Mouse (Mus musculus) neural tube, embryonic 13.5 days (tissue): ENCODE measurements at regions not wholly inside any gene's neighbourhood (a gene's known extent, or its start where the extent isn't known, plus 50 kb on each side); places are given as distances from the start of the nearest gene placed in this dataset.
A peak's percentile ranks its signal among the peaks of the same experiment; 100 is the strongest.

Experiments
- ATAC-seq: fragments of 200-750 bp; cut with Nextera tagmentation; 2 replicates; pipeline ENCODE4 v1.8.0; 2017; ENCODE audit warnings: low read depth, mild to moderate bottlenecking, moderate TSS enrichment, moderate library complexity
- H3K27ac ChIP-seq: fragments of 300-500 bp; sonication (generic); replicated peaks from 2 replicates; pipeline ENCODE4 v1.5.1; 2015; ENCODE audit warnings: moderate library complexity, mild to moderate bottlenecking, inconsistent platforms
- H3K27me3 ChIP-seq: fragments of 300-500 bp; sonication (generic); 2 replicates; pipeline ENCODE4 v1.6.1; 2015; ENCODE audit warnings: mild to moderate bottlenecking, inconsistent platforms
- H3K36me3 ChIP-seq: fragments of 300-500 bp; sonication (generic); 2 replicates; pipeline ENCODE4 v1.6.1; 2015; ENCODE audit warnings: mild to moderate bottlenecking, inconsistent platforms
- H3K4me1 ChIP-seq: fragments of 300-500 bp; sonication (generic); replicated peaks from 2 replicates; pipeline ENCODE4 v1.6.1; 2015; ENCODE audit warnings: inconsistent platforms
- H3K4me2 ChIP-seq: fragments of 300-500 bp; sonication (generic); 2 replicates; pipeline ENCODE4 v1.6.1; 2015; ENCODE audit warnings: inconsistent platforms, mild to moderate bottlenecking, moderate library complexity
- H3K4me3 ChIP-seq: fragments of 300-500 bp; sonication (generic); 2 replicates; pipeline ENCODE4 v1.5.1; 2015; ENCODE audit warnings: mild to moderate bottlenecking, inconsistent platforms
- H3K9ac ChIP-seq: fragments of 300-500 bp; sonication (generic); 2 replicates; pipeline ENCODE4 v1.6.1; 2015; ENCODE audit warnings: moderate library complexity, mild to moderate bottlenecking, inconsistent platforms
- H3K9me3 ChIP-seq: fragments of 300-500 bp; sonication (generic); 2 replicates; pipeline ENCODE4 v1.6.1; 2016; ENCODE audit warnings: inconsistent platforms
- WGBS: fragments of 180-500 bp; shearing (Covaris S2); methylation state at CpG from one replicate; pipeline ENCODE4 v1.1.7; 2015; 5-methylcytosine and 5-hydroxymethylcytosine counted together

DNA sequence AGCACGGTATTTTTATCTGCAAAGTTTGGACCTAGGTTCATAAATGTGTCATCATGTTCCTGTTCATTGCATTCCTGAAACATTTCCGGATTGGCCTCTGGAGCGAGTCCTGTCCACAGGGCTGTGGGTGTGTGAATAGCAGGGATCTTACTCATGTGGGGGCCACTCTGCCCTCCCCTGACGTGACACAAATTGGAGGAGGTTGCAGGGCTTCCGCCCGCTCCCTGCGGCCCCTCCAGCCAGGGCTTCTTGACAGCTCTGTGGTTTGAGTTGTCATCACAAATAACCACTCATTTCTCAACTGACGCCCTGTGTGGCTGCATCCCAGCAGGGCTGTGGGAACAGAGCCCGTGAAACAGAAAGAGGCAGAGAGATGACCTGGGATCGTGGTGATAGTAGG, 619.9 kb upstream of the Sall1 start:
- Histone ChIP-seq H3K4me2 (no peak overlapping the region), H3K4me3 (no peak overlapping the region)
- no peak for ATAC-seq

GRCm38 (mm10) chr8:89658998-89659944, 615.3 kb upstream of the Sall1 start:
- H3K36me3 ChIP-seq, result no peaks in the 10 kb centered on the region
- no peak overlapping the region for H3K9ac ChIP-seq
- no peak overlapping the region for H3K27ac ChIP-seq
- peaks cover 45% of the 10 kb centered on the region for H3K27me3 ChIP-seq
- 0 out of 2 replicates have a peak overlapping the region, but pooled peaks have one; percentile 1 for H3K4me2 ChIP-seq
- H3K4me1 ChIP-seq, result peaks cover 17% of the 10 kb centered on the region
- no peak for ATAC-seq
- 3% methylated on average over 14 of the region's 14 CpGs for WGBS
- no peaks in the 10 kb centered on the region for H3K9me3 ChIP-seq
- H3K4me3 ChIP-seq, result no peak overlapping the region

More for the DNA sequence above, 619.9 kb upstream of the Sall1 start:
- H3K27ac ChIP-seq, result no peak overlapping the region
- peaks cover 24% of the 10 kb centered on the region for H3K27me3 ChIP-seq
- H3K36me3 ChIP-seq, result no peaks in the 10 kb centered on the region
- peaks cover 9% of the 10 kb centered on the region for H3K4me1 ChIP-seq
- H3K9me3 ChIP-seq, result no peaks in the 10 kb centered on the region
- H3K9ac ChIP-seq, result no peak overlapping the region
- WGBS, result 78% methylated on average over 10 of the region's 10 CpGs

DNA sequence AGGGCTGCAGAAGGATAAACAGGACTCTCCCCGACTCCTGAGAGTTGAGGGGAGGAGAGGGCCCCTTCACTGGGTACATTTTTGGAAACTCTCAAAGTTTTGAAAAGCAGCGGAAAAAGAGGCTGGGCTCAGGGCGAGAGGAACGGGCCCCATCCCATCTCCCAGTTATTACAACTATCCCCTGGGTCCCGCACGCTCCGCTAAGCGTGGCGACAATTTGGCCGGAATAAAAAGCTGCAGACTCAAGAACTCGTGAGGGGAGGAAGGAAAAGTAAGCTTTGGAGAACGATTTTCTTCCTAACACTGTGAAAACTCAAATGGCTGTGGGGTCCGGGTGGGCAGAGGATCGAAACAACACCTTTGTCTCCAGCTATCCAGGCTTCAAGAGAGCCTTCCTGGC, 611.4 kb upstream of the Sall1 start:
- H3K27me3 ChIP-seq, result peaks cover 38% of the 10 kb centered on the region
- no peak overlapping the region for H3K4me2 ChIP-seq
- H3K9ac ChIP-seq, result no peak overlapping the region
- 40% methylated on average over 14 of the region's 14 CpGs for WGBS
- no peak overlapping the region for H3K4me3 ChIP-seq
- no peak overlapping the region for H3K27ac ChIP-seq
- ATAC-seq, result no peak
- H3K36me3 ChIP-seq, result no peaks in the 10 kb centered on the region
- H3K4me1 ChIP-seq, result peaks cover 17% of the 10 kb centered on the region
- H3K9me3 ChIP-seq, result no peaks in the 10 kb centered on the region

DNA sequence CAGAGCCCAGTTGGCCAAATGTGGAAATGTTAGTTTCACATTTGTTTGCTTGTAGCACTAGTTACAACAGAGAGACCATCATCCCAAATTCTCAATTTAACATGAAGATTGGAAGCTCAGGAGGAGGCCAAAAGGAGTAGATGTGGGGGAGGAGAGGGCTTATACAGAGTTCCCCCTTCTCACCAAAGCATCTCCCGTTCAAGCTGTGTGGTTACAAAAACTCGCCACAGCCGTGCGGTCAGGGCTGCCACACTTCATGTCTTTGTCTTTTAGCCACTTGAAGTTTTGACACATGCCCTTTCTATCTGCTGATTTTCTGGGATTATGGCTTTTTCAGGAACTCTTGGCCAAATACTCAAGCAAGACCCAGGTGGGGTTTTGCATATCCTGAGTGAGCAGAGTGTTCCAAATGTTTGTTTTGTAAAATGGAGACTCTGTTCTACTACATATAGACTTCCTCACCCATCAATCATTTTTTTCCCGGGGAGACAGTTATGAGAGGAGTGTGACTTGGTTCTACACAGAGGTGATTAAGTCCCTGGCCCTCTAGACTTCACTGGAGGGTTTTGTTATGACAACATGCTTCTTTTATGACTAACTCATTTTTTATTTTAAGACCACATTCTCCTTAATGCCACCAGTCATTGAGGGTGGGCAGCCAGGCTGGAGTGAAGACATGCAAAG, 605.4 kb upstream of the Sall1 start:
- 83% methylated on average over 5 of the region's 5 CpGs for WGBS
- Histone ChIP-seq H3K27me3 (no peaks in the 10 kb centered on the region; the same call in 1 of the 2 replicates), H3K9me3 (no peaks in the 10 kb centered on the region), H3K36me3 (no peaks in the 10 kb centered on the region), H3K4me1 (no peaks in the 10 kb centered on the region), H3K27ac (no peak overlapping the region), H3K4me2 (no peak overlapping the region), H3K4me3 (no peak overlapping the region), H3K9ac (no peak overlapping the region)
- ATAC-seq, result no peak

DNA sequence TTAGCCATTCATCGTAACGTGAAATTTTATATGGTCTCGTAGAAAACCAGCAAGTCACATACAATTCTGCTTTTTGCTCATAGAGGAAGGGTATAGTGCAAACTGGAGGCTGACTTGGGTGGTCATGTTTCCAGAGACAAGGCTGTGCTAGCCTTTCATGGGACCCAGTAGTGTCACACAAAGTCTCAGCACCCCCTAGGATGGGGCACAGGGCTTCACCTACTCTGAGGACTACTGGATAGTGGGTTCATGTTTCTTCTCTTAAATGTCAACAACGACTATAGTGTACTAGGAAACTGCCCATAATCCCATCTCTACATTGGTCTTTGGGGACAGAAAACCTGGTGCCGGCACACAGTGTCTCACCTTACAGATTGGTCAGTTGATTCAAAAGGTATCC, 603.0 kb upstream of the Sall1 start:
- no peaks in the 10 kb centered on the region for H3K9me3 ChIP-seq
- no peak overlapping the region for H3K27ac ChIP-seq
- H3K9ac ChIP-seq, result no peak overlapping the region
- H3K4me2 ChIP-seq, result no peak overlapping the region
- H3K4me1 ChIP-seq, result no peaks in the 10 kb centered on the region
- WGBS, result 85% methylated on average over 5 of the region's 5 CpGs
- no peak for ATAC-seq
- no peaks in the 10 kb centered on the region; the same call in 1 of the 2 replicates for H3K27me3 ChIP-seq
- no peak overlapping the region for H3K4me3 ChIP-seq
- no peaks in the 10 kb centered on the region for H3K36me3 ChIP-seq

DNA sequence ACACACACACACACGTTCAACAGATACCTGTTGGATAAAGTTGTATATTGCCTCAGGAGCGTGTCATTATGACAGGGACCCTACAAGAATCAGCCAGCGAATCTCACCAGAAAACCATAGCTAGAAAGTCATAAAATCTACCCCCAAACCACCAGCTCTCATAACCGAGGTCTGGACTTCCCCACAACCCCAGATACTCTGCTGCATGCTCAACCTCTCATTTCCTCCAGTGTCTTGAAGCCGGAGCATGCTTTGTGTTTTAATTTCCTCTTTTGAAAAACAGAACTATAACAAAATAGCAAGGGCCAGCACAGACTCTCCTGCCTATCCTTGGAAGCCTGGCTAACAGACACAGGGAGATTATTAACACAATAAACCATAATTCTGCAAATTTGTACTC, 597.4 kb upstream of the Sall1 start:
- 0 out of 2 replicates have a peak, but pooled peaks cover 4% of the 10 kb centered on the region for H3K27me3 ChIP-seq
- no peaks in the 10 kb centered on the region for H3K36me3 ChIP-seq
- no peak overlapping the region for H3K9ac ChIP-seq

GRCm38 (mm10) chr8:89634864-89635263, 590.9 kb upstream of the Sall1 start:
- Histone ChIP-seq H3K27me3 (peaks cover 14% of the 10 kb centered on the region; the same call in 1 of the 2 replicates), H3K9ac (no peak overlapping the region), H3K4me3 (no peak overlapping the region), H3K36me3 (no peaks in the 10 kb centered on the region), H3K4me1 (0 out of 2 replicates have a peak, but pooled peaks cover 7% of the 10 kb centered on the region), H3K4me2 (no peak overlapping the region), H3K27ac (no peak overlapping the region), H3K9me3 (no peaks in the 10 kb centered on the region)
- 91% methylated on average over 2 of the region's 2 CpGs for WGBS
- no peak for ATAC-seq

More for the DNA sequence above, 597.4 kb upstream of the Sall1 start:
- no peaks in the 10 kb centered on the region for H3K9me3 ChIP-seq
- 89% methylated on average over 5 of the region's 5 CpGs for WGBS
- ATAC-seq, result no peak
- H3K4me3 ChIP-seq, result no peak overlapping the region
- H3K27ac ChIP-seq, result no peak overlapping the region
- H3K4me1 ChIP-seq, result 0 out of 2 replicates have a peak, but pooled peaks cover 3% of the 10 kb centered on the region
- H3K4me2 ChIP-seq, result no peak overlapping the region

DNA sequence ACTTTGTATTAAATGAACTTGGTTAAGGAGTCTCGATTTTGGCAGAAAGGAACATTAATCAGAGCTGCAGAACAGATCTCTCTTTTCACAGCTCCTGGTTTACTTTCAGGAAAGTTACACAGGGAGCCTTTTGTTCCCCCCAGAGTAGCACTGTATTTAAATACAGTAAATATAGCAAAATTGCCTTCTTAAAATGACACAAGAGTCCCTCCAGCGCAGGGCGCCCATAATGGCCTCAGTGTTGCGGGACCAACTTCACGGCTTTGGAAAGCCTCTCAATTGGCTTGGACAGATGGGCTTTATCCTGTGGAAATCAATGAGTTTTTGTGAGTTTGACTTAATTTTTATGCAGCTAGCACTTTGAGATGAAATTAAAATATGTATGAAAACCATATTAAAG, 588.3 kb upstream of the Sall1 start:
- H3K4me1 ChIP-seq, result 0 out of 2 replicates have a peak, but pooled peaks cover 4% of the 10 kb centered on the region
- H3K9me3 ChIP-seq, result no peaks in the 10 kb centered on the region
- H3K9ac ChIP-seq, result no peak overlapping the region
- no peak overlapping the region for H3K27ac ChIP-seq
- H3K4me3 ChIP-seq, result no peak overlapping the region
- no peaks in the 10 kb centered on the region for H3K36me3 ChIP-seq
- 48% methylated on average over 5 of the region's 5 CpGs for WGBS
- H3K4me2 ChIP-seq, result no peak overlapping the region
- peaks cover 15% of the 10 kb centered on the region; the same call in 1 of the 2 replicates for H3K27me3 ChIP-seq
- ATAC-seq, result no peak

DNA sequence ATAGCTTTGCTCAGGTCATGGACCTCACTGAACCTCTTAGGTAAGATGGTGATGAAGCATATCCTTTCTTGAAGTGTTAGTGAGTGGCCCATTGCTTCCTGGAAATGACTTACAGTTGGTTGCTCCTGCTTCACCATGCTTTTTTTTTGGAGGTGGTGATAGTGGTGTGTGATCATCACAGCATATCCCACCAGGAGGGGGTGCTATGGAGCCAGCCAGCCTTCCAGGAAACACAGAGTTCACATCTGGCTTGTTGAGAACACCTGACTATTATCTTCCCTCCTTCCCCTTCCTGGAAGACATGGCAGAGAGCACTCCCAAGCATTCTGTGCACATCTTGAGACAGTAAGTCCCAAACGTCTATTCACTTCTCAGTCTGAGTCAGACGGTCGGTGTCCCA, 586.6 kb upstream of the Sall1 start:
- Histone ChIP-seq H3K4me1 (0 out of 2 replicates have a peak, but pooled peaks cover 4% of the 10 kb centered on the region), H3K27ac (no peak overlapping the region), H3K36me3 (no peaks in the 10 kb centered on the region), H3K27me3 (peaks cover 15% of the 10 kb centered on the region; the same call in 1 of the 2 replicates), H3K4me3 (no peak overlapping the region), H3K9ac (no peak overlapping the region), H3K9me3 (no peaks in the 10 kb centered on the region), H3K4me2 (no peak overlapping the region)
- ATAC-seq, result no peak
- WGBS, result 80% methylated on average over 3 of the region's 3 CpGs

DNA sequence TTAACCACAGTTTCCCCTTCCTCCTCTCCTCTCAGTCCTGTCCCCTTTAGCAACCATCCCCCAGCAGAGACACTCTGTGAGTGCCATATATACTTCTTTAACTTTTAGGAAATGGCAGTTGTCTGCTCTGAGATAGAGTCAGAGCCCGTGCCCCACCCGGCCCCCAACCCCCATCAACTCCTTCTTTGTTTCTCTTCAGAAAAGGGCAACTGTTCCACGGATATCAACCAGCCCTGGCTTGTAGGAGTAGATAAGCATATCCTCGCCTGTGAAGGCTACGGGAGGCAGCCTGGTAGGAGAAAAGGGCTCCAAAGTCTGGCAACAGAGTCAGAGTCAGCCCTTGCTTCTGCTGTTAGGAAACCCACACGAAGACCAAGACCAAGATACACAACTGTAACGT, 574.1 kb upstream of the Sall1 start:
- ATAC-seq, result no peak
- H3K4me1 ChIP-seq, result peaks cover 5% of the 10 kb centered on the region
- H3K9me3 ChIP-seq, result no peaks in the 10 kb centered on the region
- 0 out of 2 replicates have a peak, but pooled peaks cover 2% of the 10 kb centered on the region for H3K27me3 ChIP-seq
- no peak overlapping the region for H3K27ac ChIP-seq
- H3K9ac ChIP-seq, result no peak overlapping the region
- no peaks in the 10 kb centered on the region for H3K36me3 ChIP-seq
- H3K4me3 ChIP-seq, result no peak overlapping the region
- no peak overlapping the region for H3K4me2 ChIP-seq
- WGBS, result 76% methylated on average over 7 of the region's 7 CpGs

GRCm38 (mm10) chr8:89615863-89616558, 572.0 kb upstream of the Sall1 start:
- no peak for ATAC-seq
- 57% methylated on average over 8 of the region's 8 CpGs for WGBS

More at GRCm38 (mm10) chr8:89615863-89616558, 572.0 kb upstream of the Sall1 start:
- Histone ChIP-seq H3K27ac (no peak overlapping the region), H3K4me1 (peaks cover 5% of the 10 kb centered on the region), H3K36me3 (no peaks in the 10 kb centered on the region), H3K4me3 (no peak overlapping the region), H3K27me3 (peaks cover 10% of the 10 kb centered on the region; the same call in 1 of the 2 replicates), H3K4me2 (no peak overlapping the region), H3K9ac (no peak overlapping the region), H3K9me3 (no peaks in the 10 kb centered on the region)
